In the genomic region with DNA sequence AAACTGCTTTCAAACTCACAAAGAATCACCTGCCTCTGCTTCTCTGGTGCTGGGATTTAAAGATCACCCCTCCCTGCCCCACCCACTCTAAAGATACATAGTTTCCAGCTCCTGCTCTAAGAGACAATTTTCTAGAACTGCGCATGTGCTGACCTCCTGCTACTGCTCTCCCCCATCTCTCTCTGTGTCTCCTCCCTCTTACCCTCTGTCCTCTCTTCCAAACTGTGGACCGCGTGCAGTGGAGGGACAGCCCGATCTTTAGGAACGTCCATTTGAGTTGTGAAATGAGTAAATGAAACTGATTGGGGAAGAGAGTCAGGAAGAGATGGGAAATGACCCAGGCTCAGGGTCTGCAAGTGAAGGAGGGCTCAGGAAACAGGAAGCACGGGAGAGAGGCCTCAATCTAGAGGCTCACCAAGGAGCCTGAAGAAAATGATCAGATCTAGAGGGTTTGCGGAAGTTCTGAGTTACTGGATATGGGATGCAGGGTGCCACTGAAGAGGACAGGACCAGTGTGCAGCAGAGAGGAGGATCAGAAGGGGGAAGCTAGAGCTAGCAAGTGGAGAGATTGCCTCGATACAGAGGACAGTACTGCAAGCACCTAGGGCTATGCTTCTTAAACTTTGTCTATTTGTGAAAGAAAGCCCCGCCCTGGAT, we compare ENCODE assay signal across 9 mouse cellular contexts. TPM values are rescaled to one million over a fixed set of nuclear protein-coding genes. Genes with fewer than 3 reads are reported as not detected.
A peak's percentile ranks its signal among the peaks of the same experiment; 100 is the strongest.
DNase-seq lines count a peak whose midpoint lies in the region; ATAC-seq and TF ChIP-seq lines count a peak whose summit lies in the region.
"Had no signal": no experiment of that assay in that cellular context is flagged by ENCODE, and none has a peak within 500 bp of the region (broad histone marks: within the 10 kb centered on the region; RNA-seq: fewer than 3 reads in every experiment).

No protein-coding gene starts in this region.

- H3K4me3 ChIP-seq in erythroblast, embryonic 14.5 days (replicated peaks), result peak overlapping the region; percentile 82
- peak overlapping the region; percentile 71; the same call in 1 of the 2 replicates for H3K4me3 ChIP-seq in stomach, embryonic 16.5 days (replicated peaks; ENCODE audit: low read length)
- no peak overlapping the region for H3K4me3 ChIP-seq in forebrain, postnatal 0 days (ENCODE audit: low read depth, low read length)
- H3K4me3 ChIP-seq: left cerebral cortex, adult 2 months had no signal

- H3K9me3 ChIP-seq in erythroblast, embryonic 14.5 days (ENCODE audit: control insufficient read depth, low read length), result no peaks in the 10 kb centered on the region
- no peaks in the 10 kb centered on the region for H3K9me3 ChIP-seq in stomach, embryonic 16.5 days (replicated peaks; ENCODE audit: control insufficient read depth, low read length)
- no peaks in the 10 kb centered on the region for H3K9me3 ChIP-seq in forebrain, postnatal 0 days (ENCODE audit: low read length)

- peaks cover 2% of the 10 kb centered on the region; the same call in 1 of the 2 replicates for H3K27me3 ChIP-seq in erythroblast, embryonic 14.5 days (ENCODE audit: control insufficient read depth)
- no peaks in the 10 kb centered on the region for H3K27me3 ChIP-seq in stomach, embryonic 16.5 days (ENCODE audit: control insufficient read depth, insufficient read depth, low read length)
- no peaks in the 10 kb centered on the region for H3K27me3 ChIP-seq in forebrain, postnatal 0 days (ENCODE audit: insufficient read depth, low read length)

- H3K4me2 ChIP-seq in stomach, embryonic 16.5 days (ENCODE audit: low read depth, low read length), result peak overlapping the region; percentile 89
- no peak overlapping the region for H3K4me2 ChIP-seq in forebrain, postnatal 0 days (ENCODE audit: low read depth)

- H3K9ac ChIP-seq in stomach, embryonic 16.5 days (ENCODE audit: low read length), result peak overlapping the region; percentile 61
- no peak overlapping the region for H3K9ac ChIP-seq in forebrain, postnatal 0 days

- WGBS in stomach, embryonic 16.5 days, result 45% methylated on average over 9 of the region's 9 CpGs
- WGBS in forebrain, postnatal 0 days, result 76% methylated on average over 9 of the region's 9 CpGs

- peaks cover 77% of the 10 kb centered on the region for H3K4me1 ChIP-seq in erythroblast, embryonic 14.5 days (ENCODE audit: control insufficient read depth)
- peaks cover 38% of the 10 kb centered on the region for H3K4me1 ChIP-seq in stomach, embryonic 16.5 days (ENCODE audit: control insufficient read depth, insufficient read depth, low read length)
- peaks cover 6% of the 10 kb centered on the region for H3K4me1 ChIP-seq in forebrain, postnatal 0 days (ENCODE audit: insufficient read depth)

- H3K36me3 ChIP-seq in erythroblast, embryonic 14.5 days (ENCODE audit: control insufficient read depth), result peaks cover 10% of the 10 kb centered on the region
- no peaks in the 10 kb centered on the region for H3K36me3 ChIP-seq in stomach, embryonic 16.5 days (ENCODE audit: control insufficient read depth, insufficient read depth, low read length)
- no peaks in the 10 kb centered on the region for H3K36me3 ChIP-seq in forebrain, postnatal 0 days (ENCODE audit: insufficient read depth)

- peak overlapping the region; percentile 34 for H3K27ac ChIP-seq in stomach, embryonic 16.5 days (ENCODE audit: low read length)
- no peak overlapping the region for H3K27ac ChIP-seq in forebrain, postnatal 0 days (ENCODE audit: low read depth, low read length)
- H3K27ac ChIP-seq: left cerebral cortex, adult 2 months had no signal

- no peak for TF ChIP-seq CTCF in forebrain, postnatal 0 days (IDR thresholded peaks at IDR 0.05; ENCODE audit: low read depth)

- DNase-seq in testis, postnatal 14 days (ENCODE audit: low spot score), result peak; percentile 59
- DNase-seq in testis, postnatal 10 days (ENCODE audit: low spot score), result no peak
- DNase-seq in liver, result peak; percentile 44
- DNase-seq in forebrain, postnatal 0 days, result no peak
- no peak for DNase-seq in layer of hippocampus, adult 8-10 months (ENCODE audit: low spot score in 2 of 2)

- no peak for ATAC-seq in erythroblast, adult 5-6 weeks (replicated peaks; ENCODE audit: low FRiP score, poor library complexity, severe bottlenecking)
- ATAC-seq in stomach, embryonic 16.5 days (ENCODE audit: insufficient read depth, low FRiP score), result no peak
- ATAC-seq in forebrain, postnatal 0 days, result no peak

RNA-seq across cellular contexts. Expression of gene Glipr2, which starts 2.5 kb away (rescaled TPM):
- polyA plus RNA-seq in erythroblast, embryonic 14.5 days (2012), result 3.0 and 3.8 TPM in 2 replicates
- 10.8 and 19.2 TPM in 2 replicates for total RNA-seq in erythroblast, adult 5-6 weeks (2015; ENCODE audit: low replicate concordance)
- 26.5 and 30.4 TPM in 2 replicates for total RNA-seq in erythroblast, adult 5-6 weeks (2017; ENCODE audit: low replicate concordance)
- polyA plus RNA-seq in stomach, embryonic 16.5 days (2015; fragmentation: Nextera tagmentation; extraction: Ambion mirVana), result 105 and 120 TPM in 2 replicates
- 25.4 and 25.5 TPM in 2 replicates for total RNA-seq in forebrain, postnatal 0 days (2014; rRNA removed)
- polyA plus RNA-seq in forebrain, postnatal 0 days (2015; fragmentation: Nextera tagmentation; extraction: Ambion mirVana), result 22.2 and 22.6 TPM in 2 replicates
- total RNA-seq in layer of hippocampus, adult 8-10 months (2022), result 1 to 10 TPM; 2.1 to 5.8 (median 4.5) TPM

RNA-seq across cellular contexts. Expression of gene Ccin, which starts 23.6 kb away (rescaled TPM):
- not detected in 2 replicates for polyA plus RNA-seq in erythroblast, embryonic 14.5 days (2012)
- total RNA-seq in erythroblast, adult 5-6 weeks (2015; ENCODE audit: low replicate concordance), result not detected in 2 replicates
- not detected in 2 replicates for total RNA-seq in erythroblast, adult 5-6 weeks (2017; ENCODE audit: low replicate concordance)
- polyA plus RNA-seq in stomach, embryonic 16.5 days (2015; fragmentation: Nextera tagmentation; extraction: Ambion mirVana), result not detected in 2 replicates
- 0.19 and 0.46 TPM in 2 replicates for total RNA-seq in forebrain, postnatal 0 days (2014; rRNA removed)
- polyA plus RNA-seq in forebrain, postnatal 0 days (2015; fragmentation: Nextera tagmentation; extraction: Ambion mirVana), result 0.08 TPM in 1 of 2 replicates, not detected in the other
- total RNA-seq in layer of hippocampus, adult 8-10 months (2022), result not detected
- total RNA-seq: left cerebral cortex, adult 2 months had no signal

RNA-seq across cellular contexts. Expression of gene Clta, which starts 44.6 kb away (rescaled TPM):
- 18.7 and 31.6 TPM in 2 replicates for polyA plus RNA-seq in erythroblast, embryonic 14.5 days (2012)
- total RNA-seq in erythroblast, adult 5-6 weeks (2015; ENCODE audit: low replicate concordance), result 79.6 and 87.6 TPM in 2 replicates
- total RNA-seq in erythroblast, adult 5-6 weeks (2017; ENCODE audit: low replicate concordance), result 85.4 and 105 TPM in 2 replicates
- 183 and 186 TPM in 2 replicates for polyA plus RNA-seq in stomach, embryonic 16.5 days (2015; fragmentation: Nextera tagmentation; extraction: Ambion mirVana)
- 579 and 718 TPM in 2 replicates for total RNA-seq in forebrain, postnatal 0 days (2014; rRNA removed)
- polyA plus RNA-seq in forebrain, postnatal 0 days (2015; fragmentation: Nextera tagmentation; extraction: Ambion mirVana), result 377 and 380 TPM in 2 replicates
- total RNA-seq in layer of hippocampus, adult 8-10 months (2022), result 100 to 1,000 TPM; 264 to 296 (median 284) TPM

Comparison
In these comparisons a context has a peak if more than half of its experiments do, and no peak if none do; other contexts are left out.
1. DNase-seq: peak in testis, postnatal 14 days (single experiment) and liver (single experiment); none in testis, postnatal 10 days (single experiment), forebrain, postnatal 0 days (single experiment) and layer of hippocampus, adult 8-10 months (0 of 2).